Mouse (Mus musculus) thymus, adult 2 months (tissue): ENCODE data around the gene Ptpn12. TPM values are rescaled to one million over a fixed set of nuclear protein-coding genes. Genes with fewer than 3 reads are reported as not detected.

Experiments
- DNase-seq: peaks from one replicate; pipeline ENCODE4 v3.0.0; 2021
- H3K27ac ChIP-seq: fragments of 200-500 bp; 2 replicates; pipeline ENCODE4 v1.5.1; 2012; ENCODE audit warnings: low read length, control low read depth; ENCODE audit not compliant: control insufficient read depth, insufficient read depth
- H3K27me3 ChIP-seq: fragments of 200-500 bp; 2 replicates; pipeline ENCODE4 v1.6.1; 2012; ENCODE audit warnings: mild to moderate bottlenecking, low read length, moderate library complexity, mixed read lengths; ENCODE audit not compliant: control insufficient read depth, insufficient read depth
- H3K36me3 ChIP-seq: fragments of 200-500 bp; 2 replicates; pipeline ENCODE4 v1.6.1; 2012; ENCODE audit warnings: mild to moderate bottlenecking, low read length, moderate library complexity; ENCODE audit not compliant: control insufficient read depth, insufficient read depth
- H3K4me1 ChIP-seq: fragments of 200-500 bp; replicated peaks from 2 replicates; pipeline ENCODE4 v1.6.1; 2012; ENCODE audit warnings: low read length; ENCODE audit not compliant: control insufficient read depth, insufficient read depth
- H3K4me3 ChIP-seq: fragments of 200-500 bp; 2 replicates; pipeline ENCODE4 v1.5.1; 2012; ENCODE audit warnings: mild to moderate bottlenecking, low read length, control low read depth, moderate library complexity; ENCODE audit not compliant: control insufficient read depth, insufficient read depth
- CTCF ChIP-seq: fragments of 200-500 bp; IDR thresholded peaks from 2 replicates; pipeline ENCODE4 v1.5.1; 2012; ENCODE audit warnings: mild to moderate bottlenecking, control low read depth, low read length, moderate library complexity, borderline replicate concordance; ENCODE audit not compliant: control insufficient read depth, poor library complexity, insufficient read depth; ENCODE audit errors: extremely low read depth
- POLR2A ChIP-seq: fragments of 200-500 bp; IDR thresholded peaks from 2 replicates; pipeline ENCODE4 v1.6.1; 2012; ENCODE audit warnings: mild to moderate bottlenecking, low read length, control low read depth, moderate library complexity; ENCODE audit not compliant: control insufficient read depth, poor library complexity, insufficient read depth; ENCODE audit errors: extremely low read depth
- WGBS: fragments of 180-500 bp; shearing (Covaris S2); methylation state at CpG from one replicate; pipeline ENCODE4 v1.1.7; 2018; 5-methylcytosine and 5-hydroxymethylcytosine counted together
- polyA plus RNA-seq: library from polyadenylated mRNA; depleted of rRNA; stranded (reverse); fragments of >200 nt; gene quantifications from 2 replicates; pipeline ENCODE4 v1.2.3, GENCODE M21; 2012

The Ptpn12 gene
- polyA plus RNA-seq, 1 experiment: 26.9 TPM

- Histone ChIP-seq H3K4me1 (no peaks in the 10 kb centered on the region), H3K27me3 (no peaks in the 10 kb centered on the region), H3K4me3 (no peak overlapping the region), H3K27ac (no peak overlapping the region), H3K36me3 (no peaks in the 10 kb centered on the region)
- no peak for TF ChIP-seq POLR2A
- no peak for TF ChIP-seq CTCF
- 96% methylated on average over 3 of the region's 3 CpGs for WGBS
- DNase-seq: no peak
Measured at GRCm38 (mm10) chr5:21032626-21033025, 23.1 kb downstream of the Ptpn12 start.

- TF ChIP-seq POLR2A (no peak), CTCF (no peak)
- Histone ChIP-seq H3K4me3 (no peak overlapping the region), H3K36me3 (no peaks in the 10 kb centered on the region), H3K27me3 (no peaks in the 10 kb centered on the region), H3K4me1 (no peaks in the 10 kb centered on the region), H3K27ac (no peak overlapping the region)
- DNase-seq: no peak
Measured at GRCm38 (mm10) chr5:21030226-21030625, 25.5 kb downstream of the Ptpn12 start.

- no peaks in the 10 kb centered on the region for H3K36me3 ChIP-seq
- 0 out of 2 replicates have a peak overlapping the region, but pooled peaks have one; percentile 39 for H3K27ac ChIP-seq
- no peaks in the 10 kb centered on the region for H3K4me1 ChIP-seq
- no peaks in the 10 kb centered on the region for H3K27me3 ChIP-seq
- WGBS: 41% methylated on average over 5 of the region's 5 CpGs
- no peak for TF ChIP-seq CTCF
- no peak for TF ChIP-seq POLR2A
- H3K4me3 ChIP-seq: no peak overlapping the region
- no peak for DNase-seq
Measured at GRCm38 (mm10) chr5:21017075-21017474, 38.6 kb downstream of the Ptpn12 start.

GRCm38 (mm10) chr5:21010908-21011307 lies 44.8 kb downstream of the Ptpn12 start:
- Histone ChIP-seq H3K27ac (no peak overlapping the region), H3K27me3 (no peaks in the 10 kb centered on the region), H3K4me1 (no peaks in the 10 kb centered on the region), H3K4me3 (no peak overlapping the region), H3K36me3 (no peaks in the 10 kb centered on the region)
- no peak for TF ChIP-seq POLR2A
- no peak for DNase-seq

- peaks cover 6% of the 10 kb centered on the region for H3K4me1 ChIP-seq
- H3K27me3 ChIP-seq: no peaks in the 10 kb centered on the region
- peaks cover 19% of the 10 kb centered on the region; the same call in 1 of the 2 replicates for H3K36me3 ChIP-seq
- DNase-seq: peak; percentile 66
- 10% methylated on average over 6 of the region's 6 CpGs for WGBS
- peak overlapping the region; percentile 42 for H3K27ac ChIP-seq
- no peak overlapping the region for H3K4me3 ChIP-seq
- no peak for TF ChIP-seq POLR2A
- TF ChIP-seq CTCF: no peak
Measured at GRCm38 (mm10) chr5:21002723-21003122, 53.0 kb downstream of the Ptpn12 start.

- DNase-seq: no peak
- peak overlapping the region; percentile 48 for H3K4me3 ChIP-seq
- TF ChIP-seq CTCF (no peak), POLR2A (no peak)
- H3K27me3 ChIP-seq: no peaks in the 10 kb centered on the region
- WGBS: 94% methylated on average over 10 of the region's 10 CpGs
- peaks cover 19% of the 10 kb centered on the region; the same call in 1 of the 2 replicates for H3K36me3 ChIP-seq
- peak overlapping the region; percentile 81 for H3K27ac ChIP-seq
- peaks cover 6% of the 10 kb centered on the region for H3K4me1 ChIP-seq
Measured at GRCm38 (mm10) chr5:21001622-21002315, 53.9 kb downstream of the Ptpn12 start.

- H3K4me1 ChIP-seq: peaks cover 6% of the 10 kb centered on the region
- TF ChIP-seq POLR2A: no peak
- TF ChIP-seq CTCF: no peak
- 97% methylated on average over 6 of the region's 6 CpGs for WGBS
- DNase-seq: no peak
- H3K36me3 ChIP-seq: peaks cover 28% of the 10 kb centered on the region; the same call in 1 of the 2 replicates
- H3K27ac ChIP-seq: no peak overlapping the region
- H3K27me3 ChIP-seq: no peaks in the 10 kb centered on the region
- no peak overlapping the region for H3K4me3 ChIP-seq
Measured at GRCm38 (mm10) chr5:20998427-20998826, 57.3 kb downstream of the Ptpn12 start.
